In genomic region chr3:152225906-152226305, GRCm38 (mm10) we compare ENCODE assay signal across 20 mouse cellular contexts. TPM values are rescaled to one million over a fixed set of nuclear protein-coding genes. Genes with fewer than 3 reads are reported as not detected.
"Had no signal": no experiment of that assay in that cellular context is flagged by ENCODE, and none has a peak within 500 bp of the region (broad histone marks: within the 10 kb centered on the region; RNA-seq: fewer than 3 reads in every experiment).

No protein-coding gene starts in this region.

- DNase-seq: lung, adult 2 months; lung, postnatal 14 days; lung, postnatal 36 days; right cerebral cortex, postnatal 14 days; thymus, adult 2 months; thymus, postnatal 25 days; thymus, postnatal 4 days had no signal

- H3K27ac ChIP-seq: lung, embryonic 15.5 days; macrophage; midbrain, embryonic 13.5 days; midbrain, embryonic 15.5 days; neural tube, embryonic 12.5 days; stomach, embryonic 15.5 days; stomach, postnatal 0 days had no signal

- H3K4me3 ChIP-seq: lung, embryonic 15.5 days; megakaryocyte, embryonic 14.5 days; midbrain, embryonic 13.5 days; midbrain, embryonic 15.5 days; neural tube, embryonic 12.5 days; stomach, embryonic 15.5 days had no signal

- H3K4me2 ChIP-seq: lung, embryonic 15.5 days; midbrain, embryonic 11.5 days; midbrain, embryonic 13.5 days; midbrain, embryonic 15.5 days; neural tube, embryonic 12.5 days; stomach, embryonic 15.5 days had no signal

- H3K9me3 ChIP-seq: lung, embryonic 15.5 days; megakaryocyte, embryonic 14.5 days; midbrain, embryonic 13.5 days; midbrain, embryonic 15.5 days; neural tube, embryonic 12.5 days; stomach, embryonic 15.5 days had no signal

- H3K27me3 ChIP-seq: lung, embryonic 15.5 days; megakaryocyte, embryonic 14.5 days; midbrain, embryonic 13.5 days; midbrain, embryonic 15.5 days; neural tube, embryonic 12.5 days; stomach, embryonic 15.5 days had no signal

- H3K9ac ChIP-seq: lung, embryonic 15.5 days; midbrain, embryonic 13.5 days; midbrain, embryonic 15.5 days; neural tube, embryonic 12.5 days; stomach, embryonic 15.5 days had no signal

- H3K4me1 ChIP-seq: lung, embryonic 15.5 days; megakaryocyte, embryonic 14.5 days; midbrain, embryonic 13.5 days; midbrain, embryonic 15.5 days; neural tube, embryonic 12.5 days; stomach, embryonic 15.5 days had no signal

- ATAC-seq: lung, postnatal 0 days; midbrain, embryonic 13.5 days; midbrain, embryonic 15.5 days had no signal

RNA-seq across cellular contexts. Expression of gene Nexn, which starts 40.2 kb away (rescaled TPM):
- total RNA-seq: megakaryocyte progenitor cell, adult 5-6 weeks; monocyte, adult 5-6 weeks had no signal

RNA-seq across cellular contexts. Expression of gene Gipc2, which starts 59.9 kb away (rescaled TPM):
- total RNA-seq: megakaryocyte progenitor cell, adult 5-6 weeks; monocyte, adult 5-6 weeks; neutrophil, adult 5-6 weeks had no signal
- polyA plus RNA-seq: macrophage had no signal
